Mouse (Mus musculus): ENCODE measurements around the gene Ngfr. TPM values are rescaled to one million over a fixed set of nuclear protein-coding genes. Genes with fewer than 3 reads are reported as not detected.

Gene Ngfr
- polyA plus RNA-seq (2017; shearing (Covaris generic)), result not detected

DNA sequence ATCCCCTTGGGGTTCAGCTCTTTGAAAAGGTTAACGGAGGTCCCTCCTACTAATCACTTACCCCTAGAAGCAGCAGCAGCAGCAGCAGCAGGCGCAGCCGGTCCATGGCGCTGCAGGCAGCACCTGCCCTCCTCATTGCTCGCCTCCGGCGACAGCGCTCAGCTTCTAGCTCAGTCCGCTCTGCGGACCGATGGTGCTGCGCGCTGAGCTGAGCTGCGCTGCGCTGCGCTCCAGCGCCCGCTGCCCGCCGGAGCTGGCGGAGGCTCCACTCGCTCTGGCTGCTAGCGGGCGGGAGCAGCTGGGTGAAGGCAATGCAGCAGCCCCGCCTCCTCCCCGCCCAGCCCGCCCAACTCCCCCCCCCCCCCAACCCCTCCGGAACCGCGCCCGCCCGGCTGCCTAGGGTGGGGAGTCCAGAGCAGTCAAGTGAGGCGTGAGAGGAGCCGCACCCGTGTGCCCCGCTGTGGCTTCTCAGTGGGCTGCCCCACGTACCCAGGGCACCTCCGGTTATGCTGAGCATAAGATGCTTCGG lies at the start of gene Ngfr:
Gene Ngfr (minus strand): TSS at position 313 of the 529 bp plus-strand sequence.

Other genes with a start within 250 kb of the Ngfr start
- 72.3 TPM for gene Slc35b1, start 203.0 kb downstream of the Ngfr start, polyA plus RNA-seq (2017; shearing (Covaris generic))
- gene Spop, start 173.7 kb downstream of the Ngfr start, polyA plus RNA-seq (2017; shearing (Covaris generic)), result 245 TPM
- gene Nxph3, start 73.2 kb downstream of the Ngfr start, polyA plus RNA-seq (2017; shearing (Covaris generic)), result not detected
- 90.4 TPM for gene Phb, start 79.2 kb upstream of the Ngfr start, polyA plus RNA-seq (2017; shearing (Covaris generic))
- 7.9 TPM for gene Zfp652, start 124.9 kb upstream of the Ngfr start, polyA plus RNA-seq (2017; shearing (Covaris generic))
- 1.6 TPM for gene B130006D01Rik, start 135.9 kb upstream of the Ngfr start, polyA plus RNA-seq (2017; shearing (Covaris generic))
- gene Phospho1, start 236.8 kb upstream of the Ngfr start, polyA plus RNA-seq (2017; shearing (Covaris generic)), result not detected
- 47.1 TPM for gene Gngt2, start 249.5 kb upstream of the Ngfr start, polyA plus RNA-seq (2017; shearing (Covaris generic))

Measured in inflammation-experienced regulatory T-cells, adult 16 weeks (primary cell).